Mouse (Mus musculus): ENCODE data around the gene Pofut2. TPM values are rescaled to one million over a fixed set of nuclear protein-coding genes. Genes with fewer than 3 reads are reported as not detected.
A peak's percentile ranks its signal among the peaks of the same experiment; 100 is the strongest.

The Pofut2 gene
- total RNA-seq, 2 experiments from 2014 or later = 33.4 to 37.9 TPM

- DNase-seq (ENCODE audit: low spot score in 2 of 2) = no peak
Measured at GRCm38 (mm10) chr10:77229609-77230595, 29.1 kb upstream of the Pofut2 start.

GRCm38 (mm10) chr10:77231861-77232755 is 26.9 kb upstream of the Pofut2 start:
- DNase-seq (ENCODE audit: low spot score in 2 of 2) = no peak

- no peak for DNase-seq (ENCODE audit: low spot score in 2 of 2)
Measured at GRCm38 (mm10) chr10:77233230-77233629, 25.8 kb upstream of the Pofut2 start.

GRCm38 (mm10) chr10:77234991-77235616 is 23.9 kb upstream of the Pofut2 start:
- DNase-seq (ENCODE audit: low spot score in 2 of 2) = no peak

- peak; percentile 29 to 45 for DNase-seq (ENCODE audit: low spot score in 2 of 2)
Measured at GRCm38 (mm10) chr10:77237795-77238580, 21.0 kb upstream of the Pofut2 start.

- no peak for DNase-seq (ENCODE audit: low spot score in 2 of 2)
Measured at GRCm38 (mm10) chr10:77240764-77241163, 18.3 kb upstream of the Pofut2 start.

- DNase-seq (ENCODE audit: low spot score in 2 of 2) = no peak
Measured at GRCm38 (mm10) chr10:77242396-77242795, 16.6 kb upstream of the Pofut2 start.

- DNase-seq (ENCODE audit: low spot score in 2 of 2) = no peak
Measured at GRCm38 (mm10) chr10:77242871-77243270, 16.1 kb upstream of the Pofut2 start.

GRCm38 (mm10) chr10:77243572-77244161 is 15.4 kb upstream of the Pofut2 start:
- no peak for DNase-seq (ENCODE audit: low spot score in 2 of 2)

GRCm38 (mm10) chr10:77244777-77245176 is 14.2 kb upstream of the Pofut2 start:
- DNase-seq (ENCODE audit: low spot score in 2 of 2) = no peak

GRCm38 (mm10) chr10:77247048-77247447 is 12.0 kb upstream of the Pofut2 start:
- DNase-seq (ENCODE audit: low spot score in 2 of 2) = no peak

- DNase-seq (ENCODE audit: low spot score in 2 of 2) = no peak
Measured at GRCm38 (mm10) chr10:77247707-77248106, 11.3 kb upstream of the Pofut2 start.

- peak; percentile 39 for DNase-seq (ENCODE audit: low spot score in 2 of 2)
Measured at GRCm38 (mm10) chr10:77251223-77251783, 7.7 kb upstream of the Pofut2 start.

GRCm38 (mm10) chr10:77251784-77252539 is 7.1 kb upstream of the Pofut2 start:
- no peak for DNase-seq (ENCODE audit: low spot score in 2 of 2)

GRCm38 (mm10) chr10:77252790-77253189 is 6.2 kb upstream of the Pofut2 start:
- peak; percentile 86 to 88 for DNase-seq (ENCODE audit: low spot score in 2 of 2)

GRCm38 (mm10) chr10:77255231-77255630 is 3.8 kb upstream of the Pofut2 start:
- DNase-seq (ENCODE audit: low spot score in 2 of 2) = no peak

GRCm38 (mm10) chr10:77255676-77256075 is 3.3 kb upstream of the Pofut2 start:
- DNase-seq (ENCODE audit: low spot score in 2 of 2) = no peak

GRCm38 (mm10) chr10:77258041-77258590 is 902 bp upstream of the Pofut2 start:
- no peak for DNase-seq (ENCODE audit: low spot score in 2 of 2)

Measured in left cerebral cortex, adult 18-20 months (tissue).